Mouse (Mus musculus) neural tube, embryonic 14.5 days (tissue): ENCODE measurements around the gene 1700003E16Rik. TPM values are rescaled to one million over a fixed set of nuclear protein-coding genes. Genes with fewer than 3 reads are reported as not detected.

ENCODE experiments used
- ATAC-seq: fragments of 200-750 bp; cut with Nextera tagmentation; 2 replicates; pipeline ENCODE4 v1.8.0; 2017; ENCODE audit warnings: low read depth, mild to moderate bottlenecking, moderate TSS enrichment, moderate library complexity
- H3K27ac ChIP-seq: fragments of 300-500 bp; sonication (generic); 2 replicates; pipeline ENCODE4 v1.5.1; 2014; ENCODE audit warnings: low read depth, mild to moderate bottlenecking, control low read depth, low read length, moderate library complexity, mixed read lengths
- H3K27me3 ChIP-seq: fragments of 300-500 bp; sonication (generic); 2 replicates; pipeline ENCODE4 v1.6.1; 2014; ENCODE audit warnings: low read length; ENCODE audit not compliant: control insufficient read depth, insufficient read depth
- H3K36me3 ChIP-seq: fragments of 300-500 bp; sonication (generic); 2 replicates; pipeline ENCODE4 v1.6.1; 2014; ENCODE audit warnings: low read length, mixed read lengths; ENCODE audit not compliant: control insufficient read depth, insufficient read depth
- H3K4me1 ChIP-seq: fragments of 300-500 bp; sonication (generic); 2 replicates; pipeline ENCODE4 v1.6.1; 2014; ENCODE audit warnings: low read length; ENCODE audit not compliant: control insufficient read depth, insufficient read depth
- H3K4me2 ChIP-seq: fragments of 300-500 bp; sonication (generic); 2 replicates; pipeline ENCODE4 v1.6.1; 2014; ENCODE audit warnings: mild to moderate bottlenecking, low read depth, low read length, control low read depth
- H3K4me3 ChIP-seq: fragments of 300-500 bp; sonication (generic); 2 replicates; pipeline ENCODE4 v1.5.1; 2014; ENCODE audit warnings: low read depth, low read length, control low read depth, mixed read lengths
- H3K9ac ChIP-seq: fragments of 300-500 bp; sonication (generic); replicated peaks from 2 replicates; pipeline ENCODE4 v1.6.1; 2014; ENCODE audit warnings: low read depth, mild to moderate bottlenecking, control low read depth, low read length, mixed read lengths
- H3K9me3 ChIP-seq: fragments of 300-500 bp; sonication (generic); 2 replicates; pipeline ENCODE4 v1.6.1; 2016; ENCODE audit warnings: low read length; ENCODE audit not compliant: control insufficient read depth
- WGBS: fragments of 180-500 bp; shearing (Covaris S2); extraction: QIAGEN DNeasy Blood & Tissue Kit; methylation state at CpG from one replicate; pipeline ENCODE4 v1.1.7; 2014; 5-methylcytosine and 5-hydroxymethylcytosine counted together
- polyA plus RNA-seq: library from polyadenylated mRNA; unstranded; fragments of >200 nt; fragmentation: Nextera tagmentation; extraction: Ambion mirVana; gene quantifications from 2 replicates; pipeline ENCODE4 v1.2.1, GENCODE M21; 2014

1700003E16Rik gene
- 4.2 and 7.8 TPM in 2 replicates for polyA plus RNA-seq

DNA sequence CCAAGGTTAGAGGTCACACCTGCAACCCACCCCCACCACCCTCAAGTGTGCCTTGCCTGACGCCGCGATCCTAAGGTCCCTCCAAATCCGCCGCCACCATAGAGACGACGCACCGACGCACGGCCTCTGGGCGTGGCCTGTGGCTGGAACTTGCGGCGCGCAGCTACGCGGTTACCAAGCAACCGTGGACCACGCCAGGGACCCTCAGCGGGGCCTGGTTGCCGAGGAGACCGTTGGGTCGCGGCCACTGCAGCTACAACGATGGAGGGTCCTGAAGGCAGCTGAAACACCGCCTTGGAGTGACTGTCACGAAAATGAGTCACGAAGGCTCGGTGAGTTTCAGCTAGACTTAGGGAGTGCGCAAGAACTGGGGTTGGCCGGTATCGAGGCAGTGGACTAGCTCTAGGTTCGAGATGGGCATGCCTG, at the start of gene 1700003E16Rik, which contains the start of gene Wdr54:
TSS of gene 1700003E16Rik (plus strand) at position 146 of the 426 bp plus-strand sequence.
TSS of gene Wdr54 (minus strand) at position 139 of the 426 bp plus-strand sequence.
- Histone ChIP-seq H3K27me3 (peaks cover 10% of the 10 kb centered on the region), H3K27ac (peak within 1 kb of the TSS; percentile 4; the same call in 1 of the 2 replicates), H3K9ac (peak within 1 kb of the TSS; percentile 39), H3K9me3 (no peaks in the 10 kb centered on the region), H3K4me1 (0 out of 2 replicates have a peak, but pooled peaks cover 7% of the 10 kb centered on the region), H3K36me3 (peaks cover 3% of the 10 kb centered on the region; the same call in 1 of the 2 replicates), H3K4me3 (peak within 1 kb of the TSS; percentile 50), H3K4me2 (peak within 1 kb of the TSS; percentile 57)
- peak; percentile 94 for ATAC-seq
- WGBS, result under 1% methylated on average over 32 of the region's 32 CpGs

DNA sequence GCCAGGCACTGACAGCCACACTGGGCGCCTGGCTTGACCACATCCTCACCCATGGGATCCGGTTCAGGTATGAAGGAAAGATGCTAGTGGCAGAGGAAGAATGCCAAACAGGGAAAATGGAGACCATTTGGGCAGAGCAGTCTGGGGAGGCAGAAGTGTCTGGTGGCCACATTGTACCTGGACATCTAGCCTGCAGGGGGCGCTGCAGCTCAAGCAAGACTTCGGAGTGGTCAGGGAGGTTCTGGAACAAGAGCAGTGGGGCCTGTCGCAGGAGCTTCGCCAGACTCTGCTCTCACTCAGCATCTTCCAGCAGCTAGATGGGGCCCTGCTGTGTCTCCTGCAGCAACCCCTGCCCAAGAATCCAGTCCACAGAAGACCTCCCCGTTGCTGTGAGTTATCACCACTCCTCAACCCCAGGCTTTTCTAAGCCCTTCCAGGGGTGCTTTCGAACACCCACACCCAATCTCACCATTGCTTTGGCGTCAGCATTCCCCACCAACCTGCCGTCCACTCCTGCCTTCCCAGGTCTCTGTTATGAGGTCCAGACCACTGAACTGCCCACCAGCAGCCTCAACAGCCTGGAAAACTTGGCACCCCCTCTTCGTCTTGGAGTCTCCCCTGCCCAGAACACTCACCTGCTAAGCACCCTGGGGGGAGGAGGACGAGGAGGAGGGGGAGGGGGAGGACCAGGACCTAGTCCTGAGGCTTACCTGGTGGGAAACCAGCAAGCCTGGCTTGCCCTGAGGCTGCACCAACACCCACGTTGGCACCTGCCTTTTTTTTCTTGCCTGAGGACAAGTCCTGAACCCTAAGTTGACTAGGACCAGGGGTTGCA, 48.4 kb upstream of the 1700003E16Rik start:
- Histone ChIP-seq H3K36me3 (peaks cover 3% of the 10 kb centered on the region; the same call in 1 of the 2 replicates), H3K27me3 (no peaks in the 10 kb centered on the region), H3K27ac (no peak overlapping the region), H3K9me3 (no peaks in the 10 kb centered on the region), H3K9ac (0 out of 2 replicates have a peak overlapping the region, but pooled peaks have one; percentile 11), H3K4me1 (peaks cover 22% of the 10 kb centered on the region), H3K4me3 (no peak overlapping the region; the same call in 1 of the 2 replicates), H3K4me2 (peak overlapping the region; percentile 93)
- ATAC-seq, result peak; percentile 12; the same call in 1 of the 2 replicates
- WGBS, result 33% methylated on average over 13 of the region's 13 CpGs

DNA sequence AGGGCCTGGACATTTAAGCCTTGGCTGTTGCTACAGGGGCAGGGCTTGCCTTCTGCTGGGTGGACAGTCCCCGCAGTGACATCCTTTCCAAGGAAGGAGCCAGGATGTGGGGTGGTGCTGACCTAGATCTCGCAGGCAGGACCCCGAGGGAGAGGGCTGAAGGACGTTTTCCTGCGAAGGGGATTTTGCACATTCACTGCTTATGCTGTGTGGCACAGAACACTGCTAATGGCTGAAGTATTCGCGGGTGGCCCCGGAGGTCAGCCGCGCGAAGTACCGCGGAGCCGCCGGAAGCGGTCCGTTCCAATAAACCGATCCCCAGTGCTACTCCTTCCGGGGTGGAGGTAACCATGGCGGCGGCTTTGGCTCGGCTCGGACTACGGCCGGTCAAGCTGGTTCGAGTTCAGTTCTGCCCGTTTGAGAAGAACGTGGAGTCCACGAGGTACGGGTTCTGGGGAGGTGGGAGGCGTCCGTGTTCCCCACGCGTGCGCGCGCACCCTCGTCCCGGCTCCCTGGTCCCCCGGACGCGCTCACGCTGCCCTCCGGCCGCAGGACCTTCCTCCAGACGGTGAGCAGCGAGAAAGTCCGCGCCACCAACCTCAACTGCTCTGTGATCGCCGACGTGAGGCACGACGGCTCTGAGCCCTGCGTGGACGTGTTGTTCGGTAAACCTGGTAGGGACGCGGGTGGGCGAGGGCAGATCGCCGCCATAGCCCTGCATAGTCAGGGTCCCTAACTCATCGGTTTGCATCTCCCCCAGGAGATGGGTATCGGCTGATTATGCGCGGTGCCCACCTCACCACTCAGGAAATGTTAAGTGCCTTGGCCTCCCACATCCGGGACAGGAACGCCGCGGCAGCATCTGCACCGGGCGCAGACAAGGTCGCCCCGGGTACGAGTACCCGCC, 47.2 kb upstream of the 1700003E16Rik start, which contains the start of gene Mrpl53:
TSS of gene Mrpl53 (plus strand) at position 279 of the 907 bp plus-strand sequence.
- Histone ChIP-seq H3K36me3 (peaks cover 3% of the 10 kb centered on the region; the same call in 1 of the 2 replicates), H3K4me3 (peak within 1 kb of the TSS; percentile 80), H3K9ac (peak within 1 kb of the TSS; percentile 86), H3K4me2 (peak within 1 kb of the TSS; percentile 93), H3K27me3 (no peaks in the 10 kb centered on the region), H3K9me3 (no peaks in the 10 kb centered on the region), H3K27ac (peak within 1 kb of the TSS; percentile 75), H3K4me1 (peaks cover 15% of the 10 kb centered on the region; the same call in 1 of the 2 replicates)
- ATAC-seq, result peak; percentile 87
- WGBS, result under 1% methylated on average over 76 of the region's 76 CpGs

DNA sequence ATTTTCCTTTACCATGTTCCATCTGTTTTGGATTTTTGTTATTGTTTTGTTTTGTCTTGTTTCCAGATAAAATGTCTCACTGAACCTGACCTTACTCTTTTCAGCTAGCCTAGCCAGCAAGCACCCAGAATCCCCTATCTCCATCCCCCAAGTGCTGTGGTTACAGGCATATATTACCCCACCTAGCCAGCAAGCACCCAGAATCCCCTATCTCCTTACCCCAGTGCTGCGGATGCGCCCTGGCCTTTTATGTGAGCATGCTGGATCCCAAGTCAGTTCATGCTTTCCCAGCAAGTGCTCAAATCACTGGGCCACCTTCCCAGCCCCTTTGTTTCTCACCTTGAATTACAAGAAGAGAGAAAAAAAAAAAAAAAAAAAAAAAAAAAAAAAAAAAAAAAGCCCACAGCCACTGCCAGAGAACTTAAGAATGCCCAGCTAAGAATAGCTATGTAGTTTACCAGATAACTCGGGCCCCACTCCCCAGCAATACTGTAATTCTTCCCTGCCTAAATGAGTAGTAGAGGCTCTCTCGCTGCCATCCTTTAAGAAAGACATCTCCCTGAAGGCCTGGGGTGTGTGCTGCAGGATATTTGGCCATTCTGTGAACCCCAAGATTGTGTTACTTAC, 44.6 kb upstream of the 1700003E16Rik start:
- H3K27me3 ChIP-seq, result no peaks in the 10 kb centered on the region
- H3K36me3 ChIP-seq, result peaks cover 3% of the 10 kb centered on the region; the same call in 1 of the 2 replicates
- H3K4me2 ChIP-seq, result no peak overlapping the region
- no peak overlapping the region for H3K9ac ChIP-seq
- peaks cover 25% of the 10 kb centered on the region for H3K4me1 ChIP-seq
- H3K4me3 ChIP-seq, result no peak overlapping the region
- no peaks in the 10 kb centered on the region for H3K9me3 ChIP-seq
- ATAC-seq, result no peak
- H3K27ac ChIP-seq, result no peak overlapping the region
- 93% methylated on average over 4 of the region's 4 CpGs for WGBS

DNA sequence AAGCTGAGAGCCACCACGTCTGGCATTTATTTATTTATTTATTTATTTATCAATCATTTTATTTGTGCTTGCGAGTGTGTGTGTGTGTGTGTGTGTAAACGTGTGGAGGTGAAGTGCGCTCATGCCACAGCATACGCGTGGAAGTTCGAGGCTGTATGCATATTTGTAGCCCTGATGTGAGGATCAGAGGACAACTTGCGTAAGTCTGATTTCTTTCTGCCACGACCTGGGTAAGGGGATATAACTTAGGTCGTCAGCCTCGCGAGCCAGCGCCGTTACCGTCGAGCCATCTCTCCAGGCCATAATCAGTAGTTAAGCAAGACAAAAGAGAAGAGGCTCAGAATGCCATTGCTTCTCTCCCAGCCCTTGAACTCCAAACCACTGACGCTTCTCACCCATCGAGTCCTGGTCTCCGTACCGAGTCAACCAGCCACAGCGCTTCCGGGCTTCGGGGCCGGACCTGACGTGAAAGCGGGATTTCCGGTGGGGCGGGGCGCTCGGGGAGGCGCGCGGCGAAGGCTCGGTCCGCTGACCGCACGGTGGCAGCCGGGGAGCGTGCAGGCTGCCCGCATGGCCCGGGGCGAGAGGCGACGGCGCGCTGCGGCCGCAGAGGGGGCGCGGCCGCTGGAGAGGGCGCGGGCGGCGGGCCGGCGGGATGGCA, 41.1 kb upstream of the 1700003E16Rik start, which contains the start of gene Mogs:
TSS of gene Mogs (plus strand) at position 486 of the 661 bp plus-strand sequence.
- under 1% methylated on average over 56 of the region's 58 CpGs for WGBS
- Histone ChIP-seq H3K4me1 (peaks cover 22% of the 10 kb centered on the region), H3K9ac (peak within 1 kb of the TSS; percentile 90), H3K36me3 (peaks cover 18% of the 10 kb centered on the region), H3K4me3 (peak within 1 kb of the TSS; percentile 77), H3K27ac (peak within 1 kb of the TSS; percentile 80), H3K4me2 (peak within 1 kb of the TSS; percentile 67), H3K27me3 (no peaks in the 10 kb centered on the region), H3K9me3 (no peaks in the 10 kb centered on the region)
- ATAC-seq, result peak; percentile 84

DNA sequence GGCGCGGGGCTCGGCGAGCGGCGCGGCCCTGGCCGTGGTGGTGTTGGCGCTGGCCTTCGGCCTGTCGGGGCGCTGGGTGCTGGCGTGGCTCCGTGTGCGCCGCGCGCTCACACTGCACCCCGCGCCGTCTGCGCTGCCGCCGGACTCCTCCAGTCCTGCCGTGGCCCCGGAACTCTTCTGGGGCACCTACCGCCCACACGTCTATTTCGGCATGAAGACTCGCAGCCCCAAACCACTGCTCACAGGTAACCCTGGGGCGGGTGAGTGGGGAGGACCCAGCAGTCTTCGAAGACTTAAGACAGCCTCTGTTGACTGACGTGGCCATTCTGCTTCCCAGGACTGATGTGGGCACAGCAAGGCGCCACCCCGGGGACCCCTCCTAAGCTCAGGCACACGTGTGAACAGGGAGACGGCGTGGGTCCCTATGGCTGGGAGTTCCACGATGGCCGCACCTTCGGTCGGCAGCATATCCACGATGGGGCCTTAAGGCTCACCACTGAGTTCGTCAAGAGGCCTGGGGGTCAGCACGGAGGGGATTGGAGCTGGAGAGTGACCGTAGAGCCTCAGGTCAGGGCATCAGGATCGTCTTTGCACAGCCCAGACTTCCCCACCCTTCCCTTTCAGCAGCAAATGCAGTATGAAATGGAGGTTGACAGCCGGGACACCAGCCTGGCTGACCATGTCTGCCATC, 40.4 kb upstream of the 1700003E16Rik start:
- Histone ChIP-seq H3K4me2 (peak overlapping the region; percentile 67), H3K27me3 (no peaks in the 10 kb centered on the region), H3K9me3 (no peaks in the 10 kb centered on the region), H3K9ac (peak overlapping the region; percentile 90), H3K36me3 (peaks cover 18% of the 10 kb centered on the region), H3K4me3 (peak overlapping the region; percentile 77), H3K27ac (peak overlapping the region; percentile 80), H3K4me1 (peaks cover 24% of the 10 kb centered on the region)
- ATAC-seq, result peak; percentile 13
- WGBS, result 2% methylated on average over 46 of the region's 48 CpGs

DNA sequence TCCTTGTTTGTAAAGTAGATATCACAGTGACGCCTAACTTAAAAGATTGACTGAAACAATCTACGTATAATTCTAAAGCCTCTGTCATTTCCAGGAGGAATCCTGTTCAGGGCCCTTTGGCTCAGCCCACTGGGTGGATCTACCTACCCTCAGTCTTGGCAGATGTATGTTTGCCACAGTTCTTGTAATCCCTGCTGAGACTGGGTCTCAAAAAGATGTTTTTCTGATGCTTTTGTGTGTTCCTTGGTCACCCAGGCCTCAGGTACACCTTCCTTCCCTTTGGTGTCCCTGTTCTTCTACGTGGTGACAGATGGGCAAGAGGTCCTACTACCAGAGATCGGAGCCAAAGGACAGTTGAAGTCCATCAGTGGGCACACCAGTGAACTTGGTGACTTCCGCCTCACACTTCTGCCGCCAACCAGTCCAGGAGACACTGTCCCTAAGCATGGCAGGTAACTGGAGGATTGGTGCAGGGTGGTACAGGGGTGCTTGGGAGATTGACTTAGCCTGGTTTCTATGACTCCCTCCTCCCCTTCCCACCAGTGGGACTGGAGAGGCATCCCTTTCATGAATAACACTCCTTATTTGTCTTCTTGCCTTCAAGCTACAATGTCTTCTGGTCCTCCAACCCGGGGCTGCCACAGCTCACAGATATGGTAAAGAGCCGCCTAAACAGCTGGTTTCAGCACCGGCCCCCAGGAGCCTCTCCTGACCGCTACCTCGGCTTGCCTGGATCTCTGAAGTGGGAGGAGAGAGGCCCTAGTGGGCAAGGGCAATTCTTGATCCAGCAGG, 39.6 kb upstream of the 1700003E16Rik start:
- Histone ChIP-seq H3K27me3 (no peaks in the 10 kb centered on the region), H3K9me3 (no peaks in the 10 kb centered on the region), H3K4me2 (peak overlapping the region; percentile 67), H3K4me3 (peak overlapping the region; percentile 77), H3K4me1 (peaks cover 24% of the 10 kb centered on the region), H3K27ac (no peak overlapping the region), H3K36me3 (peaks cover 16% of the 10 kb centered on the region), H3K9ac (peak overlapping the region; percentile 90)
- no peak for ATAC-seq
- 80% methylated on average over 11 of the region's 11 CpGs for WGBS
